Mouse (Mus musculus) left cerebral cortex, adult 9 months (tissue): ENCODE measurements at regions not wholly inside any gene's neighbourhood (a gene's known extent, or its start where the extent isn't known, plus 50 kb on each side); places are given as distances from the start of the nearest gene placed in this dataset.

ENCODE experiments used
- DNase-seq, 2 experiments: peaks; one replicate each; pipeline ENCODE4 v3.0.0; 2022; ENCODE audit warnings: low spot score in 2 of 2

GRCm38 (mm10) chr16:87783561-87784304 is 85.0 kb downstream of the Bach1 start:
- no peak for DNase-seq

GRCm38 (mm10) chr16:87784405-87784994 is 85.8 kb downstream of the Bach1 start:
- DNase-seq = no peak

- DNase-seq = no peak
These were observed 90.8 kb downstream of the Bach1 start for GRCm38 (mm10) chr16:87789539-87789938.

- no peak for DNase-seq
These were observed 91.2 kb downstream of the Bach1 start for GRCm38 (mm10) chr16:87789957-87790356.

- peak in 1 of 2 experiments; percentile 43 for DNase-seq
These were observed 97.9 kb downstream of the Bach1 start for GRCm38 (mm10) chr16:87796514-87797248.

GRCm38 (mm10) chr16:87802317-87802716 is 103.6 kb downstream of the Bach1 start:
- no peak for DNase-seq

- DNase-seq = no peak
These were observed 118.8 kb downstream of the Bach1 start for GRCm38 (mm10) chr16:87817590-87817989.

- DNase-seq = no peak
These were observed 135.6 kb downstream of the Bach1 start for GRCm38 (mm10) chr16:87834296-87834695.

GRCm38 (mm10) chr16:87840949-87841546 is 142.3 kb downstream of the Bach1 start:
- DNase-seq = peak; percentile 33 to 87
